Mouse (Mus musculus): ENCODE results near the gene Stard13. TPM values are rescaled to one million over a fixed set of nuclear protein-coding genes. Genes with fewer than 3 reads are reported as not detected.

Gene Stard13
- polyA plus RNA-seq, 1 experiment from 2014 or later, result 10.9 TPM

- no peak; the same call in 1 of the 2 replicates for ATAC-seq (ENCODE audit: low FRiP score, low read depth)
- 38% methylated on average over 5 of the region's 5 CpGs for WGBS
Measured at GRCm38 (mm10) chr5:151018959-151019358, 214.7 kb downstream of the Stard13 start.

GRCm38 (mm10) chr5:151018450-151018849 is 215.2 kb downstream of the Stard13 start:
- H3K4me1 ChIP-seq, result peaks cover 38% of the 10 kb centered on the region
- H3K4me3 ChIP-seq, result no peak overlapping the region
- peaks cover 9% of the 10 kb centered on the region for H3K9me3 ChIP-seq
- WGBS, result 80% methylated on average over 5 of the region's 5 CpGs
- H3K36me3 ChIP-seq, result no peaks in the 10 kb centered on the region
- no peak overlapping the region for H3K4me2 ChIP-seq (replicated peaks)
- peak overlapping the region; percentile 15; the same call in 1 of the 2 replicates for H3K27ac ChIP-seq
- no peaks in the 10 kb centered on the region for H3K27me3 ChIP-seq
- no peak for ATAC-seq (ENCODE audit: low FRiP score, low read depth)
- no peak overlapping the region for H3K9ac ChIP-seq

More at GRCm38 (mm10) chr5:151018959-151019358, 214.7 kb downstream of the Stard13 start:
- H3K27me3 ChIP-seq, result no peaks in the 10 kb centered on the region
- no peak overlapping the region for H3K4me3 ChIP-seq
- peaks cover 9% of the 10 kb centered on the region for H3K9me3 ChIP-seq
- H3K4me1 ChIP-seq, result peaks cover 44% of the 10 kb centered on the region
- H3K9ac ChIP-seq, result no peak overlapping the region
- no peaks in the 10 kb centered on the region for H3K36me3 ChIP-seq
- H3K27ac ChIP-seq, result peak overlapping the region; percentile 15; the same call in 1 of the 2 replicates
- H3K4me2 ChIP-seq (replicated peaks), result no peak overlapping the region

GRCm38 (mm10) chr5:151004216-151004755 is 229.3 kb downstream of the Stard13 start:
- Histone ChIP-seq H3K4me1 (peaks cover 8% of the 10 kb centered on the region; the same call in 1 of the 2 replicates), H3K27me3 (no peaks in the 10 kb centered on the region), H3K4me2 (replicated peaks) (no peak overlapping the region), H3K9ac (no peak overlapping the region), H3K36me3 (no peaks in the 10 kb centered on the region), H3K4me3 (no peak overlapping the region), H3K9me3 (no peaks in the 10 kb centered on the region), H3K27ac (no peak overlapping the region)
- ATAC-seq (ENCODE audit: low FRiP score, low read depth), result no peak
- WGBS, result 71% methylated on average over 1 of the region's 1 CpGs

- H3K27ac ChIP-seq, result no peak overlapping the region
- no peak overlapping the region for H3K4me2 ChIP-seq (replicated peaks)
- no peak overlapping the region for H3K9ac ChIP-seq
- WGBS, result 93% methylated on average over 4 of the region's 4 CpGs
- no peaks in the 10 kb centered on the region for H3K9me3 ChIP-seq
- H3K4me3 ChIP-seq, result no peak overlapping the region
- ATAC-seq (ENCODE audit: low FRiP score, low read depth), result no peak
- H3K27me3 ChIP-seq, result no peaks in the 10 kb centered on the region
- no peaks in the 10 kb centered on the region for H3K36me3 ChIP-seq
- no peaks in the 10 kb centered on the region for H3K4me1 ChIP-seq
Measured at GRCm38 (mm10) chr5:151002051-151002450, 231.6 kb downstream of the Stard13 start.

GRCm38 (mm10) chr5:151001111-151001510 is 232.5 kb downstream of the Stard13 start:
- no peaks in the 10 kb centered on the region for H3K9me3 ChIP-seq
- no peak for ATAC-seq (ENCODE audit: low FRiP score, low read depth)
- 93% methylated on average over 7 of the region's 7 CpGs for WGBS
- H3K36me3 ChIP-seq, result no peaks in the 10 kb centered on the region
- no peak overlapping the region for H3K4me2 ChIP-seq (replicated peaks)
- H3K9ac ChIP-seq, result no peak overlapping the region
- H3K4me3 ChIP-seq, result no peak overlapping the region
- no peak overlapping the region for H3K27ac ChIP-seq
- no peaks in the 10 kb centered on the region for H3K4me1 ChIP-seq
- H3K27me3 ChIP-seq, result no peaks in the 10 kb centered on the region

- no peaks in the 10 kb centered on the region for H3K9me3 ChIP-seq
- H3K4me1 ChIP-seq, result no peaks in the 10 kb centered on the region
- H3K27ac ChIP-seq, result no peak overlapping the region
- no peak overlapping the region for H3K4me2 ChIP-seq (replicated peaks)
- no peak overlapping the region for H3K9ac ChIP-seq
- 53% methylated on average over 2 of the region's 2 CpGs for WGBS
- no peaks in the 10 kb centered on the region for H3K36me3 ChIP-seq
- H3K27me3 ChIP-seq, result no peaks in the 10 kb centered on the region
- no peak overlapping the region for H3K4me3 ChIP-seq
- ATAC-seq (ENCODE audit: low FRiP score, low read depth), result no peak
Measured at GRCm38 (mm10) chr5:150996586-150996985, 237.1 kb downstream of the Stard13 start.

- no peak overlapping the region for H3K27ac ChIP-seq
- ATAC-seq (ENCODE audit: low FRiP score, low read depth), result no peak
Measured at GRCm38 (mm10) chr5:150994096-150994495, 239.5 kb downstream of the Stard13 start.

More at GRCm38 (mm10) chr5:150994096-150994495, 239.5 kb downstream of the Stard13 start:
- Histone ChIP-seq H3K9me3 (no peaks in the 10 kb centered on the region), H3K4me1 (no peaks in the 10 kb centered on the region), H3K9ac (no peak overlapping the region), H3K36me3 (no peaks in the 10 kb centered on the region), H3K4me2 (replicated peaks) (no peak overlapping the region), H3K27me3 (no peaks in the 10 kb centered on the region), H3K4me3 (no peak overlapping the region)
- 89% methylated on average over 7 of the region's 7 CpGs for WGBS

Other genes starting within 250 kb of the Stard13 start
- gene Gm42906, start 194.3 kb upstream of the Stard13 start, polyA plus RNA-seq (2015; fragmentation: Nextera tagmentation; extraction: Ambion mirVana), result not detected in 2 replicates